Mouse (Mus musculus) hindbrain, embryonic 15.5 days (tissue): ENCODE data around the gene Hoxc6. TPM values are rescaled to one million over a fixed set of nuclear protein-coding genes. Genes with fewer than 3 reads are reported as not detected.

Experiments used
- ATAC-seq: fragments of 200-750 bp; cut with Nextera tagmentation; 2 replicates; pipeline ENCODE4 v1.8.0; 2017; ENCODE audit warnings: low read depth, moderate number of reproducible peaks, moderate TSS enrichment; ENCODE audit not compliant: low FRiP score
- H3K27ac ChIP-seq: fragments of 300-500 bp; sonication (generic); replicated peaks from 2 replicates; pipeline ENCODE4 v1.5.1; 2015; ENCODE audit warnings: mild to moderate bottlenecking, inconsistent platforms
- H3K27me3 ChIP-seq: fragments of 300-500 bp; sonication (generic); 2 replicates; pipeline ENCODE4 v1.6.1; 2015; ENCODE audit warnings: control low read depth, inconsistent platforms
- H3K36me3 ChIP-seq: fragments of 300-500 bp; sonication (generic); 2 replicates; pipeline ENCODE4 v1.6.1; 2015; ENCODE audit warnings: control low read depth, inconsistent platforms
- H3K4me1 ChIP-seq: fragments of 300-500 bp; sonication (generic); replicated peaks from 2 replicates; pipeline ENCODE4 v1.6.1; 2015; ENCODE audit warnings: control low read depth, inconsistent platforms
- H3K4me2 ChIP-seq: fragments of 300-500 bp; sonication (generic); 2 replicates; pipeline ENCODE4 v1.6.1; 2015; ENCODE audit warnings: moderate library complexity, mild to moderate bottlenecking, inconsistent platforms
- H3K4me3 ChIP-seq: fragments of 300-500 bp; sonication (generic); 2 replicates; pipeline ENCODE4 v1.5.1; 2015; ENCODE audit warnings: mild to moderate bottlenecking, inconsistent platforms
- H3K9ac ChIP-seq: fragments of 300-500 bp; sonication (generic); 2 replicates; pipeline ENCODE4 v1.6.1; 2015; ENCODE audit warnings: inconsistent platforms
- H3K9me3 ChIP-seq: fragments of 300-500 bp; sonication (generic); 2 replicates; pipeline ENCODE4 v1.6.1; 2016; ENCODE audit warnings: control low read depth, inconsistent platforms
- WGBS: fragments of 180-500 bp; shearing (Covaris S2); methylation state at CpG from one replicate; pipeline ENCODE4 v1.1.7; 2015; 5-methylcytosine and 5-hydroxymethylcytosine counted together
- polyA plus RNA-seq: library from polyadenylated mRNA; unstranded; fragments of >200 nt; fragmentation: Nextera tagmentation; extraction: Ambion mirVana; gene quantifications from 2 replicates; pipeline ENCODE4 v1.2.1, GENCODE M21; 2015

Hoxc6 gene
- polyA plus RNA-seq, 1 experiment from 2014 or later = 13.1 TPM

DNA sequence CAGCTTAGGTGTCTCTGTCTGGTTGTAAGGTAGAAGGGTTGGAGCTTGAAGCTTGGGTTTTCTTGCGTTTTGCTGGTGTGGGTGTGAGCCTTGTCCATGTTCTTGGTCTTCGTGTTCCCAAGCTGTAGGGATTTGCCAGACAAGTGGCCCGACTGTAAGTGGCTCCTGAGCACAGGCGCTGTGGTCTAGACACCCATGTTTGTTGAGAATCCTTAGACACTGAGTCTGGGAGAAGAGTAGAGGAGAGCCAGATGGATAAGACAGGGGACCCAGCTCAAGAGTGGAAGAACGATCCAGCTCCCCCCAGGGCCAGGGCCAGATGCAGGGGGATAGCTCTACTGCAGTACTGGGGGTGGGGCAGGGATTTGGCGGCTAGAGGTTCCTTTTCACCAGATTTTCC is 25.3 kb upstream of the Hoxc6 start:
- Histone ChIP-seq H3K27ac (no peak overlapping the region), H3K36me3 (no peaks in the 10 kb centered on the region), H3K4me2 (no peak overlapping the region), H3K9ac (no peak overlapping the region), H3K27me3 (peaks cover 88% of the 10 kb centered on the region), H3K4me1 (no peaks in the 10 kb centered on the region), H3K4me3 (no peak overlapping the region), H3K9me3 (no peaks in the 10 kb centered on the region)
- 2% methylated on average over 6 of the region's 6 CpGs for WGBS
- ATAC-seq = no peak

DNA sequence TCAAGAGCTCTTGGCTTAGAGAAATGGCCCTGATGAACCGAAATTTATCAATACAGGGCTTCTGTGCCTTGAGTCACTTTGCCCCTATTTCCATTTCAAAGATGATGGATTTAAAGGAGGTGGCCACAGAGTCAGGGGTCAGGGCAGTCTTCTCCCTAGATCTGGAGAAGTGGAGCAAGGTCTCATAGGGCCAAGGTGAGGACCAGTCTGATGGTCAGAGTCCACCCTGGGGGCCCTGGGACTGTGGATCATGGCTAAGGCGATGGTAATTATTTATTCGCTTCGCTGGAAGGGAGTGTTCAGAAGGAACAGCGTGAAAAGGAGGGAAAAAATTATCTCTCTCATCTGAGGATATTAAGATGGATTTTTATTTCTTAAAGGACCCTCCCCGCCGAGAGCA is 23.0 kb upstream of the Hoxc6 start:
- Histone ChIP-seq H3K27ac (no peak overlapping the region), H3K4me1 (no peaks in the 10 kb centered on the region), H3K4me2 (no peak overlapping the region), H3K27me3 (peaks cover 90% of the 10 kb centered on the region), H3K9me3 (no peaks in the 10 kb centered on the region), H3K9ac (no peak overlapping the region), H3K36me3 (no peaks in the 10 kb centered on the region), H3K4me3 (no peak overlapping the region)
- ATAC-seq = no peak
- 7% methylated on average over 7 of the region's 7 CpGs for WGBS

DNA sequence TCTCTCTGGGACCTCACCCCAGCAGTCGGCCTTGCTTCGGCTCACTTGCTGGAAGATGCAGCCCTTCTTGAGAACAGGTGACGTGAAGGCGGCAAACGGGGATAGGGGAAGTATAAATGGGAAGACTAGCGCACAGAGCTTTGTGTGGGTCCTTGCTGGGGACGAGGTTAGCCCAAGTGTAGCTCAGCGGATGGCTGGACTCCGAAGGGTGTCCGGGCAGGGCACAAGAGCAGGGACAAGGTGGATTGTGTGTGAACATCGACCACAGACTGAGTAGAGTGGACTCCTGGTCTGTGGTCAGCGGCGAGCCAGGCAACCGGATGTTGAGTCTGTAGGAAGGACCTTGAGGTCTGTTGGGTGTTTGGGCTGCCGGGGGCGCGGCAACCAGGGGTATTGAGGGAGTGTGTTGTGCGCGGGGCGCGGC is 22.4 kb upstream of the Hoxc6 start:
- H3K4me3 ChIP-seq = no peak overlapping the region
- WGBS = under 1% methylated on average over 21 of the region's 21 CpGs
- no peak overlapping the region for H3K9ac ChIP-seq

DNA sequence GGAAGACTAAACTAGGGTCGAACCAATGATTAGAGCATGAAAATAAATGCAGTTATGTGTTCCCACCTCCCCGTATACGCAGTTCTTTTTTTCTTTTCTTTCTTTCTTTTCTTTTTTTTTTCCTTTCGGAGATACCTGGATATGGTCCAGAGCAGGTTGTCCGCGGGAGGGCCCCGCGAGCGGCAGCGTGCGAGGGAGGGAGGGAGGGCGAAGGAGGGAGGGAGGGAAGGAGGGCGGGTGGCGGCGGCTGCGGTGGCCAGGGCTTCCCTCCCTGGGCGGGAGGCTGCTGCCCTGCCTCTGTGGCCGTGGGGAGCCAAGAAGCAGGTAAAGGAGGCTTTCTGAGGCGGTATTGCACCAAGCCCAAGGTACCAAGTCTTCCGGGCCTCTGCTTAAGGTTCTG is 21.9 kb upstream of the Hoxc6 start, which contains the start of gene Hoxc9:
TSS of gene Hoxc9 (plus strand) at position 269 of the 400 bp plus-strand sequence.
- Histone ChIP-seq H3K9ac (no peak within 1 kb of the TSS), H3K27me3 (peaks cover 90% of the 10 kb centered on the region), H3K4me2 (no peak within 1 kb of the TSS), H3K9me3 (no peaks in the 10 kb centered on the region), H3K4me3 (no peak within 1 kb of the TSS), H3K36me3 (no peaks in the 10 kb centered on the region), H3K27ac (no peak within 1 kb of the TSS), H3K4me1 (no peaks in the 10 kb centered on the region)
- no peak for ATAC-seq
- under 1% methylated on average over 8 of the region's 20 CpGs for WGBS

More for the DNA sequence above, 22.4 kb upstream of the Hoxc6 start:
- Histone ChIP-seq H3K36me3 (no peaks in the 10 kb centered on the region), H3K9me3 (no peaks in the 10 kb centered on the region), H3K4me1 (no peaks in the 10 kb centered on the region), H3K27ac (no peak overlapping the region), H3K27me3 (peaks cover 90% of the 10 kb centered on the region), H3K4me2 (no peak overlapping the region)
- ATAC-seq = no peak

DNA sequence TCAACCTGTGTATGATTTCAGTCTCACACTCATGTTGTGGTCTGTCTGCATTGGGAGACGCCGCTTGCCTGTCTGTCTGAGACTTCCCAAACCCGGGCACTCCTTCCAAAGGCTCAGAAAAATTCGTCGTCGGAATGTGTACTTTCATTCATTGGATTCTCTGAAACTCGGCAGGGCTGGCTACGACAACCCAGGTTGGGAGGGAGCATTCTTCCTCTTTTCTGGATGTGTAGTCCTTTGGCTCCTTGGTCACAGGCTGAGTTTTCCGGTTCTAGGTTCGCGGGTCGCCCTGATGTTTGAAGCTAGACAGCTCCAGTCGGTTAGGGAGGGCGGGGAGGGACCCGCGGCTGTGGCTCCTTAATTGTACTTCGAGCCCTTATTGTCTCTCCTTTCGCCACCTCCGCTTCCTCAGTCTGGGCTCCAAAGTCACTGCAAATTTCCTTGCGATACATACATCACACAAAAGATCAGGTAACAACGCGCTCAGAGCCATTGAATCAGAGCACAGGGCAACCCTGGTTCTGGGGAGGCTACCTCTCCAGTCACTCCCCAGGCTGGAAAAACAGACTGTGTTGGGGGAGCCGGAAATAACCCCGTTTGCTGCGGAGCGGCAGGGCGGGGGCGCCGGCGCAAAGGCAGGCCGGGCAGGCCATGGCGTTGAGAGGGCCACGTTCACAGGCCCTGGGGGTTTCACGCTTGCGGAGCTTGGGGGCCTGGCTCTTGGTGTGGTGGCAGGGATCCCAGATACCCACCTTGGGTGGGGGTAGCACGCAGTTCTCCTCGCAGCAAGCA is 21.2 kb upstream of the Hoxc6 start:
- Histone ChIP-seq H3K4me1 (peaks cover 6% of the 10 kb centered on the region), H3K36me3 (no peaks in the 10 kb centered on the region), H3K9ac (no peak overlapping the region), H3K4me3 (no peak overlapping the region), H3K4me2 (no peak overlapping the region), H3K27ac (no peak overlapping the region), H3K9me3 (no peaks in the 10 kb centered on the region), H3K27me3 (peaks cover 90% of the 10 kb centered on the region)
- no peak for ATAC-seq
- WGBS = under 1% methylated on average over 37 of the region's 37 CpGs

DNA sequence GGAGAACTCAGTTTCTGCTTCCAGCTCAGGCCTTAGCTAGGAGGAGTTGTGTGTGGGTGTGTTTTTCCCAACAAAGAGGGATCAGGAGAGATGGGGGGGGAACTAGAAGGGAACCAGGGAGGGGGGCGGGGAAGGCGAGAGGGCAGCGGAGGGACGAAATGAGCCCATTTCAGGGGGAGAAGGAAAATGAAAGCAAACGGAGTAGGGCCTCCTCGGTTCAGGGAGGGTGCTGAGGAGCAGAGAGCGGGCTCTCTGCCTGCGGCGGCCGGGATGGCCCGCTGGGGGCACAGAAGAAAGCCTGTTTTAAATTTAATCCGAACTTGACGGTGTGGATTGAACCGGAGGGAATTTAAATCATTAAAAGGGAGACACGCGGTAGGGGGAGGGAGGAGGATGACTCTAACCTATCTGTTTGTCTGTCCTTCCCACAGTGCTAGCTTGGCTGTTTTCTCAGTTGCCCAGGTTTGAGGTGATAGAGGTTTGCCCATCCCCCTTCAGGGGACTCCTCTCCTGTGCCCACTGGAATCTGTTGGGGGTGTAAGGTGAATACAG is 20.6 kb upstream of the Hoxc6 start:
- Histone ChIP-seq H3K36me3 (no peaks in the 10 kb centered on the region), H3K9me3 (no peaks in the 10 kb centered on the region), H3K4me3 (no peak overlapping the region), H3K9ac (no peak overlapping the region), H3K4me2 (no peak overlapping the region), H3K4me1 (peaks cover 9% of the 10 kb centered on the region), H3K27ac (no peak overlapping the region), H3K27me3 (peaks cover 90% of the 10 kb centered on the region)
- ATAC-seq = no peak
- whole genome bisulfite sequencing = under 1% methylated on average over 16 of the region's 16 CpGs

DNA sequence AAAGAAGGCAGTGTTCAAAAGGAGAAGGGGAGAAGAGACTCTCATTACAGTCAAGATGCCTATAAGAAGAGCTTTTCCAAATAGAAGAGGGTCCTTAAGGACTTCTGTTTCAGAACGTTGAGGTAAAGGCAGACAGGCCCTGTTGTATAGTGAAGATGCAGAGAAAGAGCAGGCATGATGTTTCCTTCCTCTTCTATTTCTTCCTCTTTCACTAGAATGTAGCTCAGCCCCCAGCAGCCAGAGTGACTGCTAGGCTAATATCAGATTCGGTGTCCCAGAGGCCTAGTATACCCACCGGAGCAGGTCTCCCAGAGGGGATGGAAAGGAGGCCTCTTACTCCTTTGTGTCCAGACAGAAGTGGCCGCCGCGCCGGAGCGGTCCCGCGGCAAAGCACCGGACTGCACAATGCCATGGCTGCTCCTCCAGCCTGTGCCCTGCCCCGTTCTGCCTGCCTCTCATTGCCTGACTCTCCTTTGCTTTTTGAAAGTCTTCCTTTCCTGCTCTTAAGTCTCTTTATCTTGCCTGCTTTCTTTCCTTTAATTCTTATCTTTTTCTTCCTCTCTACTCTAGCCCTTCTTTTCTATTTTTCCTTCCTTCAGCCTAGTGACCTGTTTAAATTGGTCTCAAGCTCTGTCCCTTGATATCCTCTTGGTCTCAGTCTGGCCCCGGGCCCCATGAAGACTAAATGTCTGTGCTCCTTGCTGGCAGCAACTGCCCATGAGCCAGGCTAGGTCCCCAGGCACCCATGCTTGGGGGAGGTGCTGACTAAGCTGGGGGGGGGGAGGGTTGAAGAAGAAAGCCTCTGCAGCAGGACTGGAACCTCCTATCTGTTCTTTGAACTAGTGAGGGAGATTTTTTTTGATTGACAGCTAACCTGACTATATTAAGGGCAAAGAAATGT is 19.2 kb upstream of the Hoxc6 start:
- Histone ChIP-seq H3K36me3 (no peaks in the 10 kb centered on the region), H3K27ac (no peak overlapping the region), H3K4me3 (no peak overlapping the region), H3K9ac (no peak overlapping the region), H3K4me2 (no peak overlapping the region), H3K27me3 (peaks cover 90% of the 10 kb centered on the region), H3K9me3 (no peaks in the 10 kb centered on the region), H3K4me1 (peaks cover 9% of the 10 kb centered on the region)
- no peak for ATAC-seq
- 3% methylated on average over 13 of the region's 13 CpGs for WGBS

DNA sequence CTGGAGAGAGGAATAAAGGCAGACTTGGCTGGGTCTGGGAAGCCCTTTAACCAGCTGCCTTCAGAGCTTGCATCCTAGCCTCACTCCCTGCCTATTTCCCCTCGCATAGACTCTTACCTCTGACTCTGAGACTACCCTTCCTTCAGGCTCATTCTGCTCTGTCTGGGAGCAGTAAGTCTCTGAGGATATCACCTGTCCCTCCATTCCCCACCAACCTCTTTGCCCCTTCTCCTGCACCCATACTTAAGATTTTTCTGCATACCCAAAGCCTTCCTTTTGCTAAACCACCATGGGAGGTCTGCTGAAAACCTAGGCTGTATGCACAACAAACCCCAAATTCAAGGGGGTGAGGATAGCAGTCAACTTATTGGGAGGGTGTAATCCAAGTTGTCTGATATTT is 18.1 kb upstream of the Hoxc6 start:
- no peak overlapping the region for H3K4me2 ChIP-seq
- H3K36me3 ChIP-seq = no peaks in the 10 kb centered on the region
- 0% methylated on average over 1 of the region's 1 CpGs for WGBS
- ATAC-seq = no peak
- no peak overlapping the region for H3K4me3 ChIP-seq
- H3K4me1 ChIP-seq = peaks cover 9% of the 10 kb centered on the region
- H3K9me3 ChIP-seq = no peaks in the 10 kb centered on the region
- no peak overlapping the region for H3K9ac ChIP-seq
- peaks cover 90% of the 10 kb centered on the region for H3K27me3 ChIP-seq
- no peak overlapping the region for H3K27ac ChIP-seq

DNA sequence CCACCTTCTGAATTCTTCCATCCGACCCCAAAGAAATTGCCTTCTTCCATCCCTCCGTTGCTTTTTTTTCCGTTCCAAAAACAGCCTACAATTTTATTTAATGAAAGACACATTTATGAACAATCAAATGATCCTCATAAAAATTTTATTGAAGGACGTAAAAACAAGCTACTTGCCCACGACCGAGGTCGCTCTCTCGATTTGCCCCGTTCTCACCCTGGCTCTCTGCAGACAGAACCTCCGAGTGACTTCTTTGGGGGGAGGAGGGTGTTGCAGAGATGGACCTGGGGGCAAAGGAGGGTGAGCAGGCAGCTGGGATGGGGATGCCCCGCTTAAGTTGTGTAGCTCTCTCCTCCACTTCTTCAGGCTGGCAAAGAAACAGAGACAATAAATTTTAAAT is 17.7 kb upstream of the Hoxc6 start:
- Histone ChIP-seq H3K4me3 (no peak overlapping the region), H3K9me3 (no peaks in the 10 kb centered on the region), H3K9ac (no peak overlapping the region), H3K36me3 (no peaks in the 10 kb centered on the region), H3K27ac (no peak overlapping the region), H3K27me3 (peaks cover 90% of the 10 kb centered on the region), H3K4me1 (peaks cover 9% of the 10 kb centered on the region), H3K4me2 (no peak overlapping the region)
- ATAC-seq = no peak
- 2% methylated on average over 11 of the region's 11 CpGs for WGBS

DNA sequence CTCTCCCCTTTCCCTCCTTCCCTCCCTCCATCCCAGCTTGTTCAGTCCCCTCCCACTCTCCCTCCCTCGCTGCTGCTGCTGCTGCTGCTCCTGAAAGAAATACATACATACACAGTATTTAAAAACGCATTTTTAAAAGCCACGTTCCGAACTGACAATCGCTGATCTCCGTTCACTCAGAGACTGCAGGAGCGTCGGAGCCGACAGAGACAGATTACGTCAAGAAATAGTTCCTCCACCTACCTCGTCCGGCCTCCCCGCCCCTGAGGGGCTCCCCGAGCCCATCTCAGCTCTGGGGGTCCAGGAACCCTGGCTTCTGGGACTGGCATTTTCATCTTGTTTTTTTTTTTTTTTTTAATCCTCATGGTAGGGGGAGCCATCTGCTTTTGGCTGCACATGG is 17.1 kb upstream of the Hoxc6 start:
- H3K9ac ChIP-seq = no peak overlapping the region
- no peaks in the 10 kb centered on the region for H3K36me3 ChIP-seq
- H3K9me3 ChIP-seq = no peaks in the 10 kb centered on the region
- H3K4me2 ChIP-seq = peak overlapping the region; percentile 35
- H3K27ac ChIP-seq = no peak overlapping the region
- no peak for ATAC-seq
- H3K4me1 ChIP-seq = peaks cover 9% of the 10 kb centered on the region
- no peak overlapping the region; the same call in 1 of the 2 replicates for H3K4me3 ChIP-seq
- H3K27me3 ChIP-seq = peaks cover 90% of the 10 kb centered on the region
- 2% methylated on average over 14 of the region's 14 CpGs for WGBS

DNA sequence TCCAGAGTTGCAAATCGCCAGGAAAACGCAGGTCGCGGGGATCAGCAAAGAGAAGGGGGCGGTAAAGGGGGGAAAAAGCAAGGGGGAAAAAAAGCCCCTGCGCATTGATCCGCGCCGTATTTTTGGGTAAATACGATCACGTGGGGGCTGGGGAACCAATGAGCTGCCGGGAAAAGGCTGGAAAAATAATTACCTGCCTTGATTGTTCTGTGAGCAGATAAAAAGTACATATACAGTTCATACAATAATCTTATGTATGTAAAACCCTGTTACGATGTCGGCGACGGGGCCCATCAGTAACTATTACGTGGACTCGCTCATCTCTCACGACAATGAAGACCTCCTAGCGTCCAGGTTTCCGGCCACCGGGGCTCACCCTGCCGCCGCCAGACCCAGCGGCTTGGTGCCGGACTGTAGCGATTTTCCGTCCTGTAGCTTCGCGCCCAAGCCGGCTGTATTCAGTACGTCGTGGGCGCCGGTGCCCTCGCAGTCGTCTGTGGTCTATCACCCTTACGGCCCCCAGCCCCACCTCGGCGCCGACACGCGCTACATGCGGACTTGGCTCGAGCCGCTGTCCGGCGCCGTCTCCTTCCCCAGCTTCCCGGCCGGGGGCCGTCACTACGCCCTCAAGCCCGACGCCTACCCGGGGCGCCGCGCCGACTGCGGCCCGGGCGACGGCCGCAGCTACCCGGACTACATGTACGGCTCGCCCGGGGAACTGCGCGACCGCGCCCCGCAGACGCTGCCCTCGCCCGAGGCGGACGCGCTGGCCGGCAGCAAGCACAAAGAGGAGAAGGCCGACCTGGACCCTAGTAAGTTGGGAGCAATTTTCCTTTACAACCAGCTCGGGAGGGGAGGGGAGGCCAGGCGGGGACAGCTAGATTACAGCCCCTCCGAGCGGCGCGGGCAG is 16.4 kb upstream of the Hoxc6 start:
- H3K9ac ChIP-seq = no peak overlapping the region
- H3K9me3 ChIP-seq = no peaks in the 10 kb centered on the region
- H3K27ac ChIP-seq = no peak overlapping the region
- under 1% methylated on average over 88 of the region's 88 CpGs for WGBS
- H3K4me3 ChIP-seq = peak overlapping the region; percentile 15
- H3K4me1 ChIP-seq = peaks cover 9% of the 10 kb centered on the region
- no peak for ATAC-seq
- H3K36me3 ChIP-seq = no peaks in the 10 kb centered on the region
- peak overlapping the region; percentile 35 for H3K4me2 ChIP-seq
- H3K27me3 ChIP-seq = peaks cover 91% of the 10 kb centered on the region
